Mouse (Mus musculus) erythroblast, embryonic 14.5 days (primary cell): ENCODE measurements around the gene Mdc1. TPM values are rescaled to one million over a fixed set of nuclear protein-coding genes. Genes with fewer than 3 reads are reported as not detected.

ENCODE experiments used
- H3K27me3 ChIP-seq: 2 replicates; pipeline ENCODE4 v1.6.1; 2012; ENCODE audit warnings: inconsistent platforms; ENCODE audit not compliant: control insufficient read depth
- H3K36me3 ChIP-seq: 2 replicates; pipeline ENCODE4 v1.6.1; 2012; ENCODE audit warnings: mild to moderate bottlenecking, inconsistent platforms; ENCODE audit not compliant: control insufficient read depth
- H3K4me1 ChIP-seq: 2 replicates; pipeline ENCODE4 v1.6.1; 2012; ENCODE audit warnings: inconsistent platforms; ENCODE audit not compliant: control insufficient read depth
- H3K4me3 ChIP-seq: replicated peaks from 2 replicates; pipeline ENCODE3; 2012; ENCODE audit warnings: moderate library complexity, mild to moderate bottlenecking, inconsistent platforms
- H3K9me3 ChIP-seq: 2 replicates; pipeline ENCODE4 v1.6.1; 2012; ENCODE audit warnings: low read length, inconsistent platforms, mixed read lengths; ENCODE audit not compliant: control insufficient read depth
- GATA1 ChIP-seq: IDR thresholded peaks from 2 replicates; pipeline ENCODE4 v1.6.1; 2012; ENCODE audit warnings: low read length, inconsistent platforms, mixed read lengths
- TAL1 ChIP-seq: IDR thresholded peaks from 3 replicates; pipeline ENCODE4 v1.6.1; 2012; ENCODE audit warnings: low read length, inconsistent platforms, mixed read lengths
- polyA plus RNA-seq: library from polyadenylated mRNA; stranded (reverse); fragments of >175 nt; gene quantifications from 2 replicates; pipeline ENCODE4 v1.2.3, GENCODE M21; 2012

Gene Mdc1
- polyA plus RNA-seq, 1 experiment: 1.1 TPM

DNA sequence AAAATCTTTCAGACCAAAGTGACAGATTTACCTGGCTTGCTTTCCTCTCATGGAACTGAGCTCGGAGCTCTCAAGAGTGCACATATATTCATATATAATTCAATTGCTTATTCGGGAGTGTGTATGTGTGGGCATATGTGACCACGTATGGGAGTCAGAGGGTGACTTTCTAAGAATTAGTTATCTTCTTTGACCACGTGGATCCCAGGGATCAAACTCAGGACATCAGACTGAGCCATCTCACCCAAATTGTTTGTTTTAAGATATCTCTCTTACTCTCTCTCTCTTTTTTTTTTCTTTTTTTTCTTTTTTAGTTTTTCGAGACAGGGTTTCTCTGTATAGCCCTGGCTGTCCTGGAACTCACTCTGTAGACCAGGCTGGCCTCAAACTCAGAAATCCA lies 21.2 kb upstream of the Mdc1 start:
- H3K4me3 ChIP-seq: no peak overlapping the region
- H3K27me3 ChIP-seq: peaks cover 13% of the 10 kb centered on the region
- TF ChIP-seq TAL1 (no peak), GATA1 (no peak)
- peaks cover 59% of the 10 kb centered on the region for H3K4me1 ChIP-seq
- peaks cover 10% of the 10 kb centered on the region for H3K36me3 ChIP-seq
- no peaks in the 10 kb centered on the region for H3K9me3 ChIP-seq

DNA sequence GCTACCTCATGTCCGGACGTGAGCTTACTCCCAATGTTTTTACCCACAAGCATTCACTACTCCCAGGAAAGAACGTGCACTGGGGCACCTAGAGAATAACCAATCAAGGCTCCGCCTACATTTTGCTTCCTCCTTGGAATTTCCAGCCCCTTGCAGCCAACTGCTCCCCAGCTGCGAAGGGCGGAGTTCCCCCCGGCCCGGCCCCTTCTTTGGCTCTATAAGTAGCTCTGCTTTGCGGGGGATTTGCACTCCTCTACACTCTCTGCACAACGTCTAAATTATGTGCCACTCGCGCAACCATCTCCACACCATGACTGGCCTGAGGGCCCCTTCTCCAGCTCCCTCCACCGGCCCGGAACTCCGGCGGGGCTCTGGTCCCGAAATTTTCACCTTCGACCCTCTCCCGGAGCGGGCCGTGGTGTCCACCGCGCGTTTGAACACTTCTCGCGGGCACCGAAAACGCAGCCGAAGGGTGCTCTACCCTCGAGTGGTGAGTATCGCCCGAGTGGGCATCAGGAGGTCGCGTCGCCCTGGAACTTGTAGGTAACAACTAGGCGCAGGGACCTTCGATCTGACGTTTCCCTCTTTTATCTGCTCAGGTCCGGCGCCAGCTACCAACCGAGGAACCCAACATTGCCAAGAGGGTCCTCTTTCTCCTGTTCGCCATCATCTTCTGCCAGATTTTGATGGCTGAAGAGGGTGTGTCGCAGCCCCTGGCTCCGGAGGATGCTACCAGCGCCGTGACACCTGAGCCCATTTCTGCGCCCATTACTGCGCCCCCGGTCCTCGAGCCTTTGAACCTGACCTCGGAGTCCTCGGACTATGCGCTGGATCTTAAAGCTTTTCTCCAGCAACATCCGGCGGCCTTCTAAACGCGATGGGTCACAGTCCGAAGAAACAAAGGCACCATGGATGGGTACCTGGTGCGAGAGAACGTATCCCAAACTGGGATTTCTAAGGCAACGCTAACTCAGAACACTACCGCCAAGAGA lies 19.6 kb upstream of the Mdc1 start, which contains the start of gene Ier3:
Gene Ier3 (plus strand): TSS at position 246 of the 992 bp plus-strand sequence.
- peaks cover 13% of the 10 kb centered on the region for H3K27me3 ChIP-seq
- H3K36me3 ChIP-seq: peaks cover 26% of the 10 kb centered on the region
- no peaks in the 10 kb centered on the region for H3K9me3 ChIP-seq
- peak within 1 kb of the TSS; percentile 86 for H3K4me3 ChIP-seq
- H3K4me1 ChIP-seq: peaks cover 74% of the 10 kb centered on the region
- TF ChIP-seq GATA1: no peak
- no peak for TF ChIP-seq TAL1

DNA sequence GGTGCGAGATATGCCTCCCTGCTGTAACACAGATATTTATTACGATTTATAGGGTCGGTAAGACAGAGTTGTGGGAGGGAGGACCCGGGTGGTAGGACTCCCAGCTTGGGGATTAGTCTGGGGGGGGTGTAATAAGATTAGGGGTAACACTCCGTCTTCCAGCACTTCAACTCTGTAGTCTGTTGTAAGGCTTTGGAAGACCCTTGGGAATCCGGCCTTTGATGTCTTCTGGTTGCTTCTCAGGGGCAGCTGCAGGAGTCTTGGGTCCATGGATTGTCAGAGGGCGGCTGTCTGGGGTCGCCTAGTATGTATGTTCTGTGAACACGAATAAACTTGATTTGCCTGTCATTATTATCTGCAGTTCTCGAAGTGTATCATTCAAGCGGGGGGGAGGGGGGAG lies 18.8 kb upstream of the Mdc1 start:
- peaks cover 34% of the 10 kb centered on the region for H3K36me3 ChIP-seq
- H3K9me3 ChIP-seq: no peaks in the 10 kb centered on the region
- peak overlapping the region; percentile 86 for H3K4me3 ChIP-seq
- TF ChIP-seq TAL1: no peak
- TF ChIP-seq GATA1: no peak
- H3K27me3 ChIP-seq: peaks cover 13% of the 10 kb centered on the region
- peaks cover 78% of the 10 kb centered on the region for H3K4me1 ChIP-seq

DNA sequence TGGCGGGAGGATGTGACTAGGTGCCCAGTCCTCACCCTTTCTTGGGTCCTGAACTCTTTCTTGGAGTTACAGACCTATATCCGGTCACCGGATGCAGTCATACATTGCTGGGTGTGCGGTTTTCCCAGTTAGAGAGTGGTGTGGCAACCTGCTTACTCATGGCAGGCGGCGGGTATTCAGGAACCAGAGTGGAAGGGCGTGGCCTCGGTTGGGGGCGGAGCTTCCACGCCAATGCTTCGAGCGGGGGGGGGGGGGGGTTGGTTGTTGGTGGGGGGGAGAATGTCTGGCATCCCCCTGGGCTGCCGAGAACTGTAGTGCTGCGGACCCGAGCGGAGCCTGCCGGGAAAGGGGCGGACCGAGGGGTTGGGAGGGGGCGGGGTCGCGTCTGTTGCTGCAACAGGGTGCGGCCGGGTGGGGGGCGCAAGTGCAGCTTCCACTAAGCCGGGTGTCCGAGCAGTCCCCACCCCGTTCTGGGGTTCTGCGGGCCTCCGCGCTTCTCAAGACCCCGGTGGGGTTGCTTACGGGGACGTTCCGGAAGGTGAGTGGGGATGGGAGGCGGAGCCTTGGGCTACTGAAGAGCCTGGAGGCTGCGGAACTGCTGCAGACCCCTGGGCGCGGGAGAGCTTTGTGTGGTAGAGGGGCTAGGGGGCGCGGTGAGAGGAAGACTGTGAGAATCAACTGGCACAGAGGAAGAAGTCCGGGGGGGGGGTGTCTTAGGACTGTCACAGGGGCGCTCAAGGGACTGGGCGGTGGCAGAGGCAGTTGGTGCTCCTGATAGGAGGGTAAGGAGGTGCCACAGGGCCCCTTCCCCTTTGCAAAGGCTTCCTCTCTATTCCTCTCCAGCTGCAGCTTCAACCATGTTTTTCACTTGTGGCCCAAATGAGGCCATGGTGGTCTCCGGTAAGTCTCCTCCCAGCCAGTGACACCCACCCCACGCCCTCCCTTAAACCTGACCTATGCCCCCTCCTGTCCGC lies 18.1 kb upstream of the Mdc1 start, which contains the start of gene Flot1:
Gene Flot1 (plus strand): TSS at position 267 of the 974 bp plus-strand sequence.
- Histone ChIP-seq H3K9me3 (no peaks in the 10 kb centered on the region), H3K27me3 (peaks cover 13% of the 10 kb centered on the region), H3K4me1 (peaks cover 78% of the 10 kb centered on the region), H3K36me3 (peaks cover 41% of the 10 kb centered on the region), H3K4me3 (peak within 1 kb of the TSS; percentile 86)
- TF ChIP-seq GATA1: no peak
- TF ChIP-seq TAL1: no peak

DNA sequence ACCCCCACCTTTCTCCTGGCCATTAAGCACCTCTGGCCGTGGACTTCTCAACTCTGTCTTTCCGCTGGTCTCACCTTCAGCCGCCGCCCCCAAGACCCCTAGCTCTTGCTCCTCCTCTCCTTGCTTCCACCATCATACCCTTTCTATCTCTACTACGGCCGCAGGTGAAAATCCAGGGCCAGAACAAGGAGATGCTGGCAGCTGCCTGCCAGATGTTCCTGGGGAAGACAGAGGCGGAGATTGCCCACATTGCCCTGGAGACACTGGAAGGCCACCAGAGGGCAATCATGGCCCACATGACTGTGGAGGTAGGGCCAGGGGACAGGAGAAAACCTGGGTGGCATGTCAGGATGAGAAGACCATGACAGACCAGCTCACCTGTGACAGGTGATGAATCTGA lies 16.9 kb upstream of the Mdc1 start:
- H3K27me3 ChIP-seq: peaks cover 13% of the 10 kb centered on the region
- H3K36me3 ChIP-seq: peaks cover 49% of the 10 kb centered on the region
- no peak for TF ChIP-seq TAL1
- TF ChIP-seq GATA1: no peak
- no peaks in the 10 kb centered on the region for H3K9me3 ChIP-seq
- H3K4me1 ChIP-seq: peaks cover 75% of the 10 kb centered on the region
- peak overlapping the region; percentile 86 for H3K4me3 ChIP-seq

DNA sequence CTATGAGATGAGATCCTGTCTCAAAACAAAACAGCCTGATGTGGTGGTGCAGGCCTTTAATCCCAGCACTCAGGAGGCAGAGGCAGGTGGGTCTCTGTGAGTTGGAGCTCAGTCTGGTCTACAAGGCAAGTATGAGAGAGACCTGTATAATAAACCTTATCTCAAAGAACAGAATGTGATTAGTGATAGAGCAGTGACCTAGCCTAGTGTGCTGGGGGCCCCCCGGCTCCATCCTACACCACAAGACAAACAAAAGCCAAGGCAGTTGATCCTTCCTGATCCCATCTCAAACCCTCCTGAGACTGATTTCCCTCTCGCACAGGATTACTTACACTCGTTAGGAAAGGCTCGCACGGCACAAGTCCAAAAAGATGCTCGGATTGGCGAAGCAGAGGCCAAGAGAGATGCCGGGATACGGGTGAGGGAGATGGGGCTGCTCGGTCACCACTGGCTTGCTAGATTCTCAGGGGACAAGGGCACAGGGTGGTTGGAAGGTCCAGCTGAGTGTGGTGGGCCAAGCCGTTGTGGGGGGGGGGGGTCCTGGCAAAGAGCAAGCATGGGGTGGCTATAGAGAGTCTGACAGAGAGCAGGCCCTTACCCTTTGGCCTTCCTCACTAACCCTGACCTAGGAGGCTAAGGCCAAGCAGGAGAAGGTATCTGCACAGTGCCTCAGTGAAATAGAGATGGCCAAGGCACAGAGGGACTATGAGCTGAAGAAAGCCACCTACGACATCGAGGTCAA lies 16.0 kb upstream of the Mdc1 start:
- Histone ChIP-seq H3K27me3 (peaks cover 13% of the 10 kb centered on the region), H3K9me3 (no peaks in the 10 kb centered on the region), H3K36me3 (peaks cover 58% of the 10 kb centered on the region), H3K4me1 (peaks cover 75% of the 10 kb centered on the region), H3K4me3 (peak overlapping the region; percentile 86)
- TF ChIP-seq GATA1: no peak
- no peak for TF ChIP-seq TAL1

DNA sequence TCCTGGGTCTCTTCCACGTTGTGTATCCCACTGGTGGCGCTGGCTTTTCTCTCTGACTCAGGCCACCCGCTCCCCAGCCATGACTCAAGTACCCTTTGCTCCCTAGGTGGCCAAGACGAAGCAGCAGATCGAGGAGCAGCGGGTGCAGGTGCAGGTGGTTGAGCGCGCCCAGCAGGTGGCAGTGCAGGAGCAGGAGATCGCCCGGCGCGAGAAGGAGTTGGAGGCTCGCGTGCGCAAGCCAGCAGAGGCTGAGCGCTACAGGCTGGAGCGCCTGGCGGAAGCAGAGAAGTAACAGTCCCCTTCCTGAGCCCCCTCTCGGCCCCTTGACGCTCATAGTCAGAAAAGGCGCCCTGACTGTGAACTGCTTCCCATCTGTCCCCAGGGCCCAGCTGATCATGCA lies 11.6 kb upstream of the Mdc1 start:
- Histone ChIP-seq H3K4me1 (peaks cover 63% of the 10 kb centered on the region), H3K36me3 (peaks cover 96% of the 10 kb centered on the region), H3K9me3 (no peaks in the 10 kb centered on the region), H3K4me3 (no peak overlapping the region), H3K27me3 (no peaks in the 10 kb centered on the region)
- no peak for TF ChIP-seq GATA1
- no peak for TF ChIP-seq TAL1

DNA sequence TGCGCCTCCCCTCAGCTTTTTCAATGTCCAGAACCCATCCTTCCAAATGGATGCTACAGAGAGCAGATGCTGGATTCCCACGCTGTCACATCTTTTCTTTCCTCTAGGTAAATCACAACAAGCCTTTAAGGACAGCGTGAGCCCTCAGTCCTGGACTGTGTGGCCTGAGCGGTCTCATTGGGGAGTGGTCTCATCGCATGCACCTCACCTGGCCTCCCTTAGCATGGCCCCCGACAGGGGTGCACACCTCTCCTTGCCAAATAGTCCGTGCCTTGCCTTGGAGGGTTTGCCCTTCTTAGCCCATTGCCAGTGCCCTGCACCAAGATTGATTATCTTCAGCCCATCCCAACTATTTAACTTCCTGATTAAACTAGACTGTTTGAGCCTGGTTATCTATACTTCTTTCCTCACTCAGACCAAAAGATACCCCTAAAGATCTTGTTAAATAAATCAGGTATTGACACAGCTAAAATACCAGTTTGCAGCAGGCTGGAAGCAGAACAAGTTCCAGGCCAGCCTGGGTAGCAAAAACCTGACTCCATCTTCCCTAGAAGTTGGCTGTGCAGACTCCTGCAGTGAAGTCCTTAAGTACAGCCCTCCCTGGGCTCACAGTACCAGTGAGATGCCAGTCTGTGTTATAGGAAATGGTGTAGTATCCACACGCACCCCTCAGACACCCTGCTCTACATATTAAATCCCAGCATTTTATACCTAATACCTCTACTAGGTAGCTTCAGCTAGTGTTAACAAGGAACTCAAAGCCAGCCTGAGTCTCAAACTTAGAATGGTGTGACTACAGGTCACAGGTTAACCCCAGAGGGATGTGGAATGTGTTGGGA lies 8.7 kb upstream of the Mdc1 start:
- H3K36me3 ChIP-seq: peaks cover 95% of the 10 kb centered on the region
- no peak for TF ChIP-seq GATA1
- no peak for TF ChIP-seq TAL1
- H3K4me1 ChIP-seq: peaks cover 63% of the 10 kb centered on the region

More for the DNA sequence above, 8.7 kb upstream of the Mdc1 start:
- no peaks in the 10 kb centered on the region; the same call in 1 of the 2 replicates for H3K27me3 ChIP-seq
- no peak overlapping the region for H3K4me3 ChIP-seq
- no peaks in the 10 kb centered on the region; the same call in 1 of the 2 replicates for H3K9me3 ChIP-seq
